20 mouse cellular contexts compared by ENCODE assay signal in genomic region chr5:102095576-102095975, GRCm38 (mm10). TPM values are rescaled to one million over a fixed set of nuclear protein-coding genes. Genes with fewer than 3 reads are reported as not detected.
A peak's percentile ranks its signal among the peaks of the same experiment; 100 is the strongest.
DNase-seq lines count a peak whose midpoint lies in the region; ATAC-seq and TF ChIP-seq lines count a peak whose summit lies in the region.
"Had no signal": no experiment of that assay in that cellular context is flagged by ENCODE, and none has a peak within 500 bp of the region (broad histone marks: within the 10 kb centered on the region; RNA-seq: fewer than 3 reads in every experiment).

No protein-coding gene starts in this region.

- no peak overlapping the region for H3K27ac ChIP-seq in heart, embryonic 10.5 days
- H3K27ac ChIP-seq in liver, embryonic 14.5 days = no peak overlapping the region
- H3K27ac ChIP-seq in liver, embryonic 11.5 days (ENCODE audit: low read depth, low read length) = no peak overlapping the region
- H3K27ac ChIP-seq in MEL (ENCODE audit: control insufficient read depth, low read depth, low read length) = no peak overlapping the region
- no peak overlapping the region for H3K27ac ChIP-seq in stomach, postnatal 0 days (replicated peaks)
- H3K27ac ChIP-seq: kidney, postnatal 0 days; midbrain, embryonic 12.5 days had no signal

- H3K9me3 ChIP-seq in heart, embryonic 10.5 days = no peaks in the 10 kb centered on the region
- no peaks in the 10 kb centered on the region for H3K9me3 ChIP-seq in liver, embryonic 14.5 days (ENCODE audit: control insufficient read depth, low read length)
- no peaks in the 10 kb centered on the region for H3K9me3 ChIP-seq in liver, embryonic 11.5 days (ENCODE audit: control insufficient read depth, low read length)
- H3K9me3 ChIP-seq in MEL (replicated peaks; ENCODE audit: insufficient read depth, low read length) = no peaks in the 10 kb centered on the region
- H3K9me3 ChIP-seq in stomach, postnatal 0 days (ENCODE audit: control insufficient read depth, low read length) = no peaks in the 10 kb centered on the region
- H3K9me3 ChIP-seq: heart, embryonic 12.5 days; midbrain, embryonic 12.5 days had no signal

- H3K79me2 ChIP-seq in MEL (ENCODE audit: control insufficient read depth, insufficient read depth, low read length, poor library complexity) = no peaks in the 10 kb centered on the region

- H3K4me3 ChIP-seq in heart, embryonic 10.5 days = no peak overlapping the region
- no peak overlapping the region for H3K4me3 ChIP-seq in liver, embryonic 14.5 days (ENCODE audit: insufficient read depth in 1 of 2, low read depth in 2 of 2, low read length in 2 of 2)
- H3K4me3 ChIP-seq in liver, embryonic 11.5 days (ENCODE audit: low read depth, low read length) = no peak overlapping the region
- H3K4me3 ChIP-seq in MEL (ENCODE audit: control insufficient read depth in 1 of 2, insufficient read depth in 1 of 2, low read depth in 2 of 2, low read length in 2 of 2) = no peak overlapping the region
- no peak overlapping the region for H3K4me3 ChIP-seq in stomach, postnatal 0 days (ENCODE audit: low read depth, low read length)
- H3K4me3 ChIP-seq: heart, embryonic 12.5 days; midbrain, embryonic 12.5 days had no signal

- 70% methylated on average over 4 of the region's 4 CpGs for WGBS in heart, embryonic 10.5 days
- WGBS in liver, embryonic 14.5 days (ENCODE audit: insufficient replicate concordance) = 69% methylated on average over 4 of the region's 4 CpGs
- WGBS in liver, embryonic 11.5 days = 73% methylated on average over 4 of the region's 4 CpGs
- 82% methylated on average over 4 of the region's 4 CpGs for WGBS in stomach, postnatal 0 days

- no peak overlapping the region for H3K9ac ChIP-seq in liver, embryonic 14.5 days (replicated peaks)
- no peak overlapping the region for H3K9ac ChIP-seq in liver, embryonic 11.5 days (ENCODE audit: low read depth, low read length)
- H3K9ac ChIP-seq in MEL (ENCODE audit: control insufficient read depth, low read depth, low read length, poor library complexity, severe bottlenecking) = no peak overlapping the region
- no peak overlapping the region for H3K9ac ChIP-seq in stomach, postnatal 0 days (ENCODE audit: low read length)
- H3K9ac ChIP-seq: heart, embryonic 12.5 days; midbrain, embryonic 12.5 days had no signal

- TF ChIP-seq POLR2A in MEL (IDR thresholded peaks at IDR 0.05; ENCODE audit: control insufficient read depth in 1 of 2, insufficient read depth in 1 of 2, low read depth in 1 of 2, low read length in 2 of 2, poor library complexity in 1 of 2) = no peak

- no peak overlapping the region for H3K4me2 ChIP-seq in liver, embryonic 14.5 days (ENCODE audit: low read depth)
- H3K4me2 ChIP-seq in liver, embryonic 11.5 days = no peak overlapping the region
- H3K4me2 ChIP-seq in stomach, postnatal 0 days (replicated peaks; ENCODE audit: low read depth) = no peak overlapping the region
- H3K4me2 ChIP-seq: heart, embryonic 12.5 days; midbrain, embryonic 12.5 days had no signal

- no peak for TF ChIP-seq RAD21 in MEL (IDR thresholded peaks at IDR 0.05; ENCODE audit: low read depth, low read length)

- H3K27me3 ChIP-seq in heart, embryonic 10.5 days (ENCODE audit: insufficient read depth, poor library complexity, severe bottlenecking) = no peaks in the 10 kb centered on the region
- H3K27me3 ChIP-seq in liver, embryonic 14.5 days (ENCODE audit: control insufficient read depth, insufficient read depth, low read length) = no peaks in the 10 kb centered on the region
- H3K27me3 ChIP-seq in liver, embryonic 11.5 days (replicated peaks; ENCODE audit: control insufficient read depth, insufficient read depth, low read length) = no peaks in the 10 kb centered on the region
- no peaks in the 10 kb centered on the region for H3K27me3 ChIP-seq in MEL (ENCODE audit: control insufficient read depth in 1 of 2, insufficient read depth in 2 of 2, low read length in 2 of 2)
- no peaks in the 10 kb centered on the region for H3K27me3 ChIP-seq in stomach, postnatal 0 days (ENCODE audit: control insufficient read depth, insufficient read depth, low read length)
- H3K27me3 ChIP-seq: heart, embryonic 12.5 days; midbrain, embryonic 12.5 days had no signal

- no peaks in the 10 kb centered on the region for H3K4me1 ChIP-seq in heart, embryonic 10.5 days
- no peaks in the 10 kb centered on the region for H3K4me1 ChIP-seq in liver, embryonic 14.5 days (replicated peaks; ENCODE audit: control insufficient read depth in 2 of 2, insufficient read depth in 2 of 2, low read length in 1 of 2)
- no peaks in the 10 kb centered on the region for H3K4me1 ChIP-seq in liver, embryonic 11.5 days (replicated peaks; ENCODE audit: control insufficient read depth, insufficient read depth, low read length)
- H3K4me1 ChIP-seq in MEL (ENCODE audit: control insufficient read depth in 1 of 2, insufficient read depth in 2 of 2, low read length in 2 of 2) = no peaks in the 10 kb centered on the region
- no peaks in the 10 kb centered on the region for H3K4me1 ChIP-seq in stomach, postnatal 0 days (replicated peaks; ENCODE audit: control insufficient read depth, insufficient read depth)
- H3K4me1 ChIP-seq: heart, embryonic 12.5 days had no signal

- peak; percentile 18 for DNase-seq in heart, adult 11 months
- DNase-seq in heart, embryonic 10.5 days (ENCODE audit: low spot score) = no peak
- no peak for DNase-seq in liver, embryonic 14.5 days (ENCODE audit: low read depth in 3 of 3, low spot score in 3 of 3)
- DNase-seq in liver, embryonic 11.5 days (ENCODE audit: low spot score) = no peak
- peak; percentile 15 for DNase-seq in MEL (ENCODE audit: low read depth, low spot score)
- no peak for DNase-seq in stomach, postnatal 0 days (ENCODE audit: low spot score)
- no peak for DNase-seq in right cerebral cortex, adult 2 months (ENCODE audit: low spot score in 2 of 2)
- DNase-seq: adrenal gland, adult 2 months; cerebellum, adult 11 months; cerebellum, adult 9-11 months; heart, postnatal 10 days; kidney, adult 2 months; layer of hippocampus, postnatal 36 days; right cerebral cortex, postnatal 25 days; thymus, postnatal 14 days had no signal

- no peak for TF ChIP-seq EP300 in liver, embryonic 14.5 days (IDR thresholded peaks at IDR 0.05; ENCODE audit: low read depth)
- no peak for TF ChIP-seq EP300 in MEL (IDR thresholded peaks at IDR 0.05; ENCODE audit: low read depth in 1 of 2, low read length in 2 of 2)
- no peak for TF ChIP-seq EP300 in stomach, postnatal 0 days (optimal IDR thresholded peaks at IDR 0.05)

- TF ChIP-seq CTCF in liver, embryonic 14.5 days (IDR thresholded peaks at IDR 0.05; ENCODE audit: low read depth) = peak; percentile 50
- TF ChIP-seq CTCF in MEL (IDR thresholded peaks at IDR 0.05 in 2 of 3, conservative IDR thresholded peaks at IDR 0.05 in 1 of 3; ENCODE audit: control insufficient read depth in 1 of 3, insufficient read depth in 1 of 3, low read depth in 2 of 3, low read length in 3 of 3, poor library complexity in 1 of 3, severe bottlenecking in 1 of 3) = peak; percentile 29 to 53 (median 38); a peak in 5 of 6 replicates
- 0 out of 2 replicates have a peak, but pooled peaks have one; percentile 18 for TF ChIP-seq CTCF in stomach, postnatal 0 days (IDR thresholded peaks at IDR 0.05; ENCODE audit: low read depth)

- ATAC-seq in liver, embryonic 14.5 days (ENCODE audit: insufficient read depth) = no peak
- ATAC-seq in liver, embryonic 11.5 days (replicated peaks; ENCODE audit: low FRiP score) = no peak
- ATAC-seq in stomach, postnatal 0 days (ENCODE audit: low FRiP score, low TSS enrichment) = no peak
- ATAC-seq: CD4-positive, CD25-positive, alpha-beta regulatory T cell, adult 4 months; lung, postnatal 0 days had no signal

- H3K36me3 ChIP-seq in heart, embryonic 10.5 days = no peaks in the 10 kb centered on the region
- no peaks in the 10 kb centered on the region for H3K36me3 ChIP-seq in liver, embryonic 14.5 days (replicated peaks; ENCODE audit: control insufficient read depth, insufficient read depth, low read depth)
- no peaks in the 10 kb centered on the region for H3K36me3 ChIP-seq in liver, embryonic 11.5 days (ENCODE audit: control insufficient read depth, insufficient read depth, low read length)
- no peaks in the 10 kb centered on the region for H3K36me3 ChIP-seq in MEL (ENCODE audit: control insufficient read depth in 1 of 2, insufficient read depth in 2 of 2, low read length in 2 of 2)
- no peaks in the 10 kb centered on the region for H3K36me3 ChIP-seq in stomach, postnatal 0 days (ENCODE audit: control insufficient read depth, insufficient read depth, low read length)
- H3K36me3 ChIP-seq: heart, embryonic 12.5 days; midbrain, embryonic 12.5 days had no signal

TF ChIP-seq in MEL, 35 proteins besides CTCF, POLR2A, EP300 and RAD21:
- TF ChIP-seq USF1 (IDR thresholded peaks at IDR 0.05; ENCODE audit: low read depth, low read length) (no peak), SMC3 (IDR thresholded peaks at IDR 0.05; ENCODE audit: low read depth, low read length) (0 out of 2 replicates have a peak, but pooled peaks have one; percentile 11), MYC (IDR thresholded peaks at IDR 0.05; ENCODE audit: low read depth, low read length) (no peak), MAFK (IDR thresholded peaks at IDR 0.05; ENCODE audit: borderline replicate concordance, low read depth, low read length) (no peak), TCF12 (IDR thresholded peaks at IDR 0.05; ENCODE audit: low read depth, low read length) (no peak), MAX (IDR thresholded peaks at IDR 0.05; ENCODE audit: low read length) (no peak)

RNA-seq across cellular contexts. Expression of gene Wdfy3, which starts 25.9 kb away (rescaled TPM):
- polyA plus RNA-seq in heart, embryonic 10.5 days (2016; fragmentation: Nextera tagmentation; extraction: Ambion mirVana) = 11.3 and 14.4 TPM in 2 replicates
- polyA plus RNA-seq in liver, embryonic 14.5 days (2012; rRNA removed) = 3.8 and 5.0 TPM in 2 replicates
- polyA plus RNA-seq in liver, embryonic 14.5 days (2014; fragmentation: Nextera tagmentation; extraction: Ambion mirVana) = 3.8 and 4.3 TPM in 2 replicates
- polyA plus RNA-seq in liver, embryonic 11.5 days (2014; fragmentation: Nextera tagmentation; extraction: Ambion mirVana) = 10.4 and 12.7 TPM in 2 replicates
- total RNA-seq in MEL (2012; rRNA removed) = 8.8 and 10.0 TPM in 2 replicates
- 10 to 100 TPM; 11.9 to 21.3 TPM for polyA plus RNA-seq in MEL (2012; ENCODE audit: insufficient read depth in 1 of 2, insufficient read length in 2 of 2, low read depth in 1 of 2, low replicate concordance in 2 of 2, missing spikeins in 1 of 2)
- 4.9 and 5.4 TPM in 2 replicates for polyA plus RNA-seq in stomach, postnatal 0 days (2015; fragmentation: Nextera tagmentation; extraction: Ambion mirVana)

Comparison
In these comparisons a context has a peak if more than half of its experiments do, and no peak if none do; other contexts are left out.
1. DNase-seq: peak in heart, adult 11 months (single experiment) and MEL (single experiment); none in heart, embryonic 10.5 days (single experiment), liver, embryonic 14.5 days (0 of 3), liver, embryonic 11.5 days (single experiment), stomach, postnatal 0 days (single experiment) and right cerebral cortex, adult 2 months (0 of 2).
2. Peak in every context shown above with its lines, with median percentiles within 50 percentile points of each other: CTCF ChIP-seq.